Mouse (Mus musculus): ENCODE data around the gene Stpg4.

DNA sequence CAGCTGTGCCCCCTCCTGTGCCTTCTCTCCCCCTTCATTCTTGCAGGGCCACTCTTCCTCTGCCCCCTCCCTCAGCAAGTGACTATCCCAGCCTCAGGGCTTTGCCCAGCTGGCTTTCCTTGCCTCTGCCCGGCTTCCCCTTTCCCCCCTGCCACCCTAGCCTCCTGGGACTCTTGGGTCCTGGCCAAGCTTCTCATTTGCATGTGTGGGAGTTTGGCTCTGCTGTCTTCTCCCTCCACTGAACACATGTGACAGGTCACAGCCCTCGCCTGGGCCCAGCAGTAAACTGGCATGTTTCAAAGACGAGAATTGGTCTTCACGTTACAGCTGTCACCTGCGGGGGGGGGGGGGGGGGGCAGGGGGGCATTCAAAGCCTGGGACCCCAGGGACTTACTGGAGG, 40.5 kb downstream of the Stpg4 start:
- TF ChIP-seq GATA1 (IDR thresholded peaks at IDR 0.05; ENCODE audit: low read depth, low read length) (no peak), ETS1 (IDR thresholded peaks at IDR 0.05; ENCODE audit: low read depth, low read length) (peak; percentile 39; the same call in 1 of the 2 replicates), NRF1 (IDR thresholded peaks at IDR 0.05; ENCODE audit: insufficient read depth, low read depth, low read length, poor library complexity, severe bottlenecking) (no peak)
